Mouse (Mus musculus): Measurements from ENCODE around the gene Tomm20l. TPM values are rescaled to one million over a fixed set of nuclear protein-coding genes. Genes with fewer than 3 reads are reported as not detected.
"Not testable (repeated sequence)": the region's sequence is repeated elsewhere in the genome, so short reads cannot be mapped to it uniquely, and the experiment has no call there.

Gene Tomm20l
- polyA plus RNA-seq (2015; fragmentation: Nextera tagmentation; extraction: Ambion mirVana) = not detected in 2 replicates

DNA sequence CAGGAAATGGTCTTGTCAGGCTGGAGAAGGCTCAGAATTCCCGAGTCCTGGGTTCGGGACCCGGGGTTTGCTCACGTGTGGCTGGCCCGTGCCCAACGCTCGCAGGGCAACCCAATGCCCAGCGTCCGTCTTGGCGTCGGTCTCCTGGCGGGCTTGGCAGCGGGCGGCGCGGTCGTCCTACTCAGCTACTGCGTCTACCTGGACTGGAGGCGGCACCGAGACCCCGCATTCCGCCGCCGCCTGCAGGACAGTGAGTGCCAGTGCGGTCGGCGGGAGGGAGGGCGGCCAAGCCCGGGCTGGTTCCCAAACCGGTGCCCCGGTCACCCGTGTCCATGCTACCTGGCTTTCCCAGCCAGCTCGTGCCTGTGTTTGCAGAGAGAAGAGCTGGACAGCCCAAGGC is at the start of gene Tomm20l:
Gene Tomm20l, plus strand, starts transcription at position 98 of the 400 bp plus-strand sequence.
- no peak within 1 kb of the TSS for H3K9ac ChIP-seq (ENCODE audit: low read depth, low read length)
- peaks cover 8% of the 10 kb centered on the region for H3K4me1 ChIP-seq (ENCODE audit: control insufficient read depth, low read depth, low read length)
- no peak for ATAC-seq (ENCODE audit: low read depth)
- H3K4me2 ChIP-seq (ENCODE audit: low read depth, low read length) = peak within 1 kb of the TSS; percentile 49
- H3K27ac ChIP-seq (ENCODE audit: low read length) = no peak within 1 kb of the TSS
- H3K27me3 ChIP-seq (ENCODE audit: control insufficient read depth, insufficient read depth, low read depth, low read length) = no peaks in the 10 kb centered on the region; the same call in 1 of the 2 replicates
- H3K36me3 ChIP-seq (ENCODE audit: control insufficient read depth, insufficient read depth) = no peaks in the 10 kb centered on the region
- H3K4me3 ChIP-seq (ENCODE audit: low read depth, low read length) = peak within 1 kb of the TSS; percentile 32
- WGBS (ENCODE audit: insufficient replicate concordance) = 12% methylated on average over 33 of the region's 33 CpGs
- H3K9me3 ChIP-seq (replicated peaks; ENCODE audit: control insufficient read depth, low read length) = no peaks in the 10 kb centered on the region

DNA sequence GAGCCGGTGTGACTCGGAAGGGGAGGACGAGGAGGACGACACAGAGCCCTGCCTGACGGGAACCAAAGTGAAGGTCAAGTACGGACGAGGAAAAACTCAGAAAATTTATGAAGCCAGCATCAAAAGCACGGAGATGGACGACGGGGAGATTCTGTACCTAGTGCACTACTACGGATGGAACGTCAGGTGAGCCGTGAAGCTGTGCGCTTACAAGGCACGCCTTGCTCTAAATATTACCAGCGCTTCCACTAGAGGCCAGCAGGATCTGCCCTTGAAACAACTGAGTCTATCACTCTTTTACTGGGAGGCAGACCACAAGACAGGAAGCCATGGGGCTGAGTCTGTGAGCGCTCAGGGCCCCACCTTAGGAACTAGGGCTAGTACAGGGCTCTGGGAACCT is 41.4 kb upstream of the Tomm20l start:
- Histone ChIP-seq H3K27me3 (ENCODE audit: control insufficient read depth, insufficient read depth, low read depth, low read length) (no peaks in the 10 kb centered on the region), H3K4me1 (ENCODE audit: control insufficient read depth, low read depth, low read length) (no peaks in the 10 kb centered on the region), H3K9ac (ENCODE audit: low read depth, low read length) (no peak overlapping the region), H3K9me3 (replicated peaks; ENCODE audit: control insufficient read depth, low read length) (no peaks in the 10 kb centered on the region), H3K4me2 (ENCODE audit: low read depth, low read length) (no peak overlapping the region), H3K4me3 (ENCODE audit: low read depth, low read length) (no peak overlapping the region), H3K36me3 (ENCODE audit: control insufficient read depth, insufficient read depth) (peaks cover 35% of the 10 kb centered on the region), H3K27ac (ENCODE audit: low read length) (no peak overlapping the region)
- ATAC-seq (ENCODE audit: low read depth) = no peak
- WGBS (ENCODE audit: insufficient replicate concordance) = 90% methylated on average over 17 of the region's 17 CpGs

DNA sequence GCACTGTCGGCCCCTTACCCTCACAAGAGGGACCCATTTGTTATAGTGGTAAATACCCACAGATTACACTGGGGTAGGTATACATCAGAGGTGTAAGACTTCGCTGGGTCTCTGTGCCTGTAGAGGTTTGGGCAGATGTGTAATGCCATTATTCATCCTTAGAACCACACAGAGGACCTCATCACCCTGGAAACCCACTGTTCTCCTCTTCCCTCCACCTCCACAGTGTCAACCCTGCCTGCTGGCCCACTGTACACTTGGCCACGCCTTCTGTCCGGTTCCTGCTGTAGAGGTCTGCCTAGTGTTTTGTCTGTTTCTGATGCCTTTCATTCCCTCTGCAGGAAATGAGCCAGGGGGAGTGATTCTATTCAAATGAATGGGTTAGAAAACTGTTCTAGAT is 39.2 kb upstream of the Tomm20l start:
- Histone ChIP-seq H3K27ac (ENCODE audit: low read length) (no peak overlapping the region), H3K27me3 (ENCODE audit: control insufficient read depth, insufficient read depth, low read depth, low read length) (no peaks in the 10 kb centered on the region), H3K9me3 (replicated peaks; ENCODE audit: control insufficient read depth, low read length) (no peaks in the 10 kb centered on the region), H3K4me3 (ENCODE audit: low read depth, low read length) (no peak overlapping the region), H3K4me1 (ENCODE audit: control insufficient read depth, low read depth, low read length) (no peaks in the 10 kb centered on the region), H3K9ac (ENCODE audit: low read depth, low read length) (no peak overlapping the region), H3K36me3 (ENCODE audit: control insufficient read depth, insufficient read depth) (peaks cover 50% of the 10 kb centered on the region), H3K4me2 (ENCODE audit: low read depth, low read length) (no peak overlapping the region)
- no peak for ATAC-seq (ENCODE audit: low read depth)
- WGBS (ENCODE audit: insufficient replicate concordance) = 81% methylated on average over 4 of the region's 4 CpGs

DNA sequence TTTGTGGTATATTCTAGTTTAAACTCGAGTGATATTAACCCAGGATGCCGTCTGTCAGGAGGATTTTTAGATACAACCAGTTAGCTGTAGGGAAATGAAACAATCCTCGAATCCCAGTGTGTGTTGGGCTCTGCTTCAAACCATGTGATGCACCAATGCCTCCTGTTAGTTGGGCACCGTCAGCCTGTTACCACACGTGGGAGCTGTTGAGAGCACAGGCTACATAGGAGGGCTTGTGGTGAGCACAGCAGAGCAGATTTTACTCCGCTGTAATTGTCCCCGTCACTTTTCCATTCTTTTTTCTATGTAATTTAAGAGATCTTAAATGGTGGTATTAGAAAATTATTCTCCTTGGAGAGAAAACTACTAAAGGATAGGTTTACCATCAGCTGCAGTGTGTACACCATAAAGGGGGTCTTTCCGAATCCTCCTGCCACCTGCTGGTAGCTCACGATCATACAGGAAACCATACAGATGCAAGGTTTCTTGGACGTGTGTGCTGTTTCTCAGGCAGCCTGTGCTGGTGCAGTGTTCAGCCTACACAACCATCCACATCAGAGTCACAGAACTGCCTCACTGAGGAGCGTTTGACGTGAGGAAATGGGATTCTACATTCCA is 38.0 kb upstream of the Tomm20l start:
- 55% methylated on average over 12 of the region's 12 CpGs for WGBS (ENCODE audit: insufficient replicate concordance)
- no peaks in the 10 kb centered on the region for H3K4me1 ChIP-seq (ENCODE audit: control insufficient read depth, low read depth, low read length)
- no peaks in the 10 kb centered on the region for H3K9me3 ChIP-seq (replicated peaks; ENCODE audit: control insufficient read depth, low read length)
- no peak overlapping the region for H3K9ac ChIP-seq (ENCODE audit: low read depth, low read length)
- H3K27me3 ChIP-seq (ENCODE audit: control insufficient read depth, insufficient read depth, low read depth, low read length) = no peaks in the 10 kb centered on the region
- ATAC-seq (ENCODE audit: low read depth) = 0 out of 2 replicates have a peak, but pooled peaks have one; percentile 45
- H3K27ac ChIP-seq (ENCODE audit: low read length) = no peak overlapping the region
- H3K4me3 ChIP-seq (ENCODE audit: low read depth, low read length) = no peak overlapping the region
- H3K36me3 ChIP-seq (ENCODE audit: control insufficient read depth, insufficient read depth) = peaks cover 42% of the 10 kb centered on the region
- no peak overlapping the region for H3K4me2 ChIP-seq (ENCODE audit: low read depth, low read length)

DNA sequence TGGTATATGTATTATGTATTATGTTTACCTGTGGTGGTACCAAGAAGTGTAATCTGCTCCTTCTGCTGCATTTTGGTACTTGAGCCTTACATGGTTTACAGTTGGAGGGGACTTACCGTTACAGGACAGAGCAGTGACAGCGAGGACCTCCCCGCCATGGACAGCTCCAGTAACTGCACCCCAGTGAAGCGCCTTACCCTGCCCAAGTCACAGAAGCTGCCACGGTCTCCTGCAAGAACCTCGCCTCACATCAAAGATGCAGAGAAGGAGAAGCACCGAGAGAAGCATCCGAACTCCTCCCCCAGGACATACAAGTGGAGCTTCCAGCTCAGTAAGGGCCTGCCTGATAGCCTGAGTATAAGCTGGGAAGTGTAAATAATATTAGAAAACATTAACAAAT is 24.9 kb upstream of the Tomm20l start:
- ATAC-seq (ENCODE audit: low read depth) = no peak
- H3K4me2 ChIP-seq (ENCODE audit: low read depth, low read length) = no peak overlapping the region
- H3K9me3 ChIP-seq (replicated peaks; ENCODE audit: control insufficient read depth, low read length) = no peaks in the 10 kb centered on the region
- H3K27me3 ChIP-seq (ENCODE audit: control insufficient read depth, insufficient read depth, low read depth, low read length) = no peaks in the 10 kb centered on the region
- no peak overlapping the region for H3K27ac ChIP-seq (ENCODE audit: low read length)
- WGBS (ENCODE audit: insufficient replicate concordance) = 82% methylated on average over 8 of the region's 8 CpGs
- H3K9ac ChIP-seq (ENCODE audit: low read depth, low read length) = no peak overlapping the region
- H3K4me1 ChIP-seq (ENCODE audit: control insufficient read depth, low read depth, low read length) = no peaks in the 10 kb centered on the region
- no peak overlapping the region for H3K4me3 ChIP-seq (ENCODE audit: low read depth, low read length)
- H3K36me3 ChIP-seq (ENCODE audit: control insufficient read depth, insufficient read depth) = no peaks in the 10 kb centered on the region

DNA sequence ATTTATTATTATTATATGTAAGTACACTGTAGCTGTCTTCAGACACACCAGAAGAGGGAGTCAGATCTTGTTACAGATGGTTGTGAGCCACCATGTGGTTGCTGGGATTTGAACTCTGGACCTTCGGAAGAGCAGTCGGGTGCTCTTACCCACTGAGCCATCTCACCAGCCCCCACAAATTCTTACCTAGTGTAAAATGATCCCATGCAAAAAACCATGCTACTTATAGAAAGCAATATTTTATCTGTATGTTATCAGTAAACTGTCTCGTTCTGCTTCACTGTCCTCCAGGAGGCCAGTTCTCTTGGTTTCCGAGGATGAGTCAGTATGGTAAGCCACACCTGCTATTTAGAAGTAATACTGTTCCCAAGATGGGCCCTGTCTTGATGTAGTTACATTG is 7.0 kb upstream of the Tomm20l start:
- H3K36me3 ChIP-seq (ENCODE audit: control insufficient read depth, insufficient read depth); H3K9me3 ChIP-seq (replicated peaks; ENCODE audit: control insufficient read depth, low read length); H3K27me3 ChIP-seq (ENCODE audit: control insufficient read depth, insufficient read depth, low read depth, low read length); H3K4me3 ChIP-seq (ENCODE audit: low read depth, low read length); H3K4me2 ChIP-seq (ENCODE audit: low read depth, low read length); ATAC-seq (ENCODE audit: low read depth); H3K9ac ChIP-seq (ENCODE audit: low read depth, low read length); H3K4me1 ChIP-seq (ENCODE audit: control insufficient read depth, low read depth, low read length); H3K27ac ChIP-seq (ENCODE audit: low read length): not testable (repeated sequence)
- WGBS (ENCODE audit: insufficient replicate concordance) = 56% methylated on average over 4 of the region's 4 CpGs

DNA sequence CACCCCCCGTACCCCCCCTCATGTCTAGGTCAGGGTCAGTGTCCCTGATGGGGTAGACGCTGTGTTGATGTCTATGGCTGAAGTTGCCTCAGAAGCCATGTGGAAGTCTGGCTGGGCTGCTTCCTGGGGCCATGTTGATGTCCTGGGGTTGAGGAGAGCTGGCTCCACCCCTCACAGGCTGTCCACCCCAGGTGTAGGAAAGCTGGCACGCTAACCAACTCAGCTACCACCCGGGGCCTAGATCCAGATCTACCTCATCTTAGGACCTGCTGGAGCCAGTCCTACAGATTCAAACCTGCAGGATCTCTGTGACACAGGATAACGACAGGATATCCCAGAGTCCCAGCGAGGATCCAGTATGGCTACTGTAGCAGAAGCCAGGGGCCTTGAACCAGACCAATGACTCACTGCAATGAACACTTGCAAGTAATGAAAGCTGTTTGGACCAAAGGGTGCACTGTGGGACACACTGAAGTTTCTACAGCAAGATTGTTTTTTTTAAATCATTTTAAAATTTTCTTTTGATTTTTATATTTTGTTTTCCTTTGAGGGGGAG is 3.9 kb upstream of the Tomm20l start:
- Histone ChIP-seq H3K27ac (ENCODE audit: low read length) (no peak overlapping the region), H3K9ac (ENCODE audit: low read depth, low read length) (no peak overlapping the region), H3K4me1 (ENCODE audit: control insufficient read depth, low read depth, low read length) (no peaks in the 10 kb centered on the region; the same call in none of the 2 replicates), H3K4me2 (ENCODE audit: low read depth, low read length) (no peak overlapping the region), H3K4me3 (ENCODE audit: low read depth, low read length) (no peak overlapping the region), H3K27me3 (ENCODE audit: control insufficient read depth, insufficient read depth, low read depth, low read length) (no peaks in the 10 kb centered on the region; the same call in 1 of the 2 replicates), H3K36me3 (ENCODE audit: control insufficient read depth, insufficient read depth) (no peaks in the 10 kb centered on the region), H3K9me3 (replicated peaks; ENCODE audit: control insufficient read depth, low read length) (no peaks in the 10 kb centered on the region)
- no peak for ATAC-seq (ENCODE audit: low read depth)
- 69% methylated on average over 6 of the region's 6 CpGs for WGBS (ENCODE audit: insufficient replicate concordance)

DNA sequence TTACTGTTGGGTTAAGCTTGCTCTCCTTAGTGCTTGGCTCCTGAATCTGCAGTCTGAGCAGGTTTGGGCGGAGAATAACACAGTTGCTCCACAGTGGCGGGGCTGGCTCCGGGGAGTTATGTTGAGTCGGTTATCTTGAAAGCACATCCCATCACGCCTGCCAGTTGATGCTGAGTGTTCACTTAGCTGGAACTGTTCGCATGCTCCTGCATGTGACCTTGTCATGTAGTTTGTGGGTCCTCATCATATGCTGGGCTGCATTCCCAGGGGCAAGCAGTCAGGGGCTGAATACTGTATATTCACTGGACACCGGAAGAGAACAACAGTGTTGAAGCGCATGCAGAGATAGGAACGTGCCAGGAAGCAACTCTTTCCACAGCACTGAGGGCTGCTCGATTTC is 1.8 kb downstream of the Tomm20l start:
- Histone ChIP-seq H3K4me1 (ENCODE audit: control insufficient read depth, low read depth, low read length) (peaks cover 8% of the 10 kb centered on the region), H3K36me3 (ENCODE audit: control insufficient read depth, insufficient read depth) (no peaks in the 10 kb centered on the region), H3K27me3 (ENCODE audit: control insufficient read depth, insufficient read depth, low read depth, low read length) (no peaks in the 10 kb centered on the region; the same call in 1 of the 2 replicates), H3K4me2 (ENCODE audit: low read depth, low read length) (no peak overlapping the region), H3K4me3 (ENCODE audit: low read depth, low read length) (no peak overlapping the region), H3K9ac (ENCODE audit: low read depth, low read length) (no peak overlapping the region), H3K27ac (ENCODE audit: low read length) (no peak overlapping the region), H3K9me3 (replicated peaks; ENCODE audit: control insufficient read depth, low read length) (no peaks in the 10 kb centered on the region)
- no peak for ATAC-seq (ENCODE audit: low read depth)
- WGBS (ENCODE audit: insufficient replicate concordance) = 33% methylated on average over 10 of the region's 10 CpGs

DNA sequence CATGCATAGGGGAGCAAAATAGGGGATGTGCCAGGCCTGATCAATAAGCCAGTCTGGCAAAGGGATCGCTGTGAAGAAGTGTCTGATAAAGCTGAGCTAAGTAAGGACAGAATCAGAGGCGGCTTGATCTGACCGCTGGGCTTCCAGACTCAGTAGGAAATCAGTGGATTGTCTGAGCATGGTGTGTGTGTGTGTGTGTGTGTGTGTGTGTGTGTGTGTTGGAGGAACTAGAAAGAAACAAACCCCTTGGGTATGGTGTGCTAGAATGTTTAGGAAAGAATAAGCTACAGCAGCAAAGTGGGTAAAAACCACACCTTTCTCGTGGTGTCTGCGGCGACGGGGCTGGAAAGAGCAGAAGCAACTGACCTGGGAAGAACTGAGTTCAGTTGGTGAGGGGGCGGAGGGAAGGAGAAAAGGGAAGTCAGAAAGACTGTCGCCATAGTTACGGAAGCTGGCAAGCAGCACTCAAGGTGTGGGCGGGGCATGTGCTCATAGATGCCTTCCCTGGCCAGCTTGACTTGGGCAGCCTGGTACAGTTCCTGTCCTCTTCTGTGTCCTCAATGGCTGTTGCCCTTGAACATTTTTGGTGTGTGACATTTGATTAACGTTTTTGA is 2.6 kb downstream of the Tomm20l start:
- no peak overlapping the region for H3K9ac ChIP-seq (ENCODE audit: low read depth, low read length)
- no peak overlapping the region for H3K27ac ChIP-seq (ENCODE audit: low read length)
- no peak for ATAC-seq (ENCODE audit: low read depth)
- 13% methylated on average over 12 of the region's 12 CpGs for WGBS (ENCODE audit: insufficient replicate concordance)
- peak overlapping the region; percentile 24 for H3K4me2 ChIP-seq (ENCODE audit: low read depth, low read length)
- H3K36me3 ChIP-seq (ENCODE audit: control insufficient read depth, insufficient read depth) = no peaks in the 10 kb centered on the region
- no peaks in the 10 kb centered on the region for H3K9me3 ChIP-seq (replicated peaks; ENCODE audit: control insufficient read depth, low read length)
- H3K27me3 ChIP-seq (ENCODE audit: control insufficient read depth, insufficient read depth, low read depth, low read length) = no peaks in the 10 kb centered on the region; the same call in 1 of the 2 replicates
- no peak overlapping the region for H3K4me3 ChIP-seq (ENCODE audit: low read depth, low read length)
- H3K4me1 ChIP-seq (ENCODE audit: control insufficient read depth, low read depth, low read length) = peaks cover 8% of the 10 kb centered on the region

Data from liver, embryonic 16.5 days (tissue).